Mouse (Mus musculus) neural tube, embryonic 10.5 days (tissue): ENCODE results near the gene Anapc1.
"Not testable (repeated sequence)": the region's sequence is repeated elsewhere in the genome, so short reads cannot be mapped to it uniquely, and the experiment has no call there.

Experiments used
- DNase-seq: peaks from one replicate; pipeline ENCODE4 v3.0.0-alpha.2; 2017; ENCODE audit warnings: low spot score; ENCODE audit errors: extremely low spot score

Gene Anapc1

GRCm38 (mm10) chr2:128697047-128697446, 9.9 kb upstream of the Anapc1 start:
- DNase-seq: no peak

GRCm38 (mm10) chr2:128696426-128696825, 9.2 kb upstream of the Anapc1 start:
- DNase-seq: no peak

GRCm38 (mm10) chr2:128694548-128694947, 7.4 kb upstream of the Anapc1 start:
- no peak for DNase-seq

GRCm38 (mm10) chr2:128693828-128694227, 6.6 kb upstream of the Anapc1 start:
- DNase-seq: not testable (repeated sequence)

GRCm38 (mm10) chr2:128693236-128693635, 6.0 kb upstream of the Anapc1 start:
- DNase-seq: no peak

- DNase-seq: no peak
These were observed 5.6 kb upstream of the Anapc1 start for GRCm38 (mm10) chr2:128692771-128693170.

- DNase-seq: no peak
These were observed 5.1 kb upstream of the Anapc1 start for GRCm38 (mm10) chr2:128692336-128692735.

GRCm38 (mm10) chr2:128687558-128688120, 448 bp upstream of the Anapc1 start:
- DNase-seq: no peak

GRCm38 (mm10) chr2:128680661-128681060, 6.5 kb downstream of the Anapc1 start:
- DNase-seq: no peak

- no peak for DNase-seq
These were observed 66.6 kb downstream of the Anapc1 start for GRCm38 (mm10) chr2:128620578-128620977.

- DNase-seq: no peak
These were observed 71.8 kb downstream of the Anapc1 start for GRCm38 (mm10) chr2:128615366-128615765.

GRCm38 (mm10) chr2:128613365-128613764, 73.8 kb downstream of the Anapc1 start:
- DNase-seq: no peak

GRCm38 (mm10) chr2:128612275-128612674, 74.9 kb downstream of the Anapc1 start:
- no peak for DNase-seq

GRCm38 (mm10) chr2:128611178-128611577, 76.0 kb downstream of the Anapc1 start:
- DNase-seq: no peak

GRCm38 (mm10) chr2:128609286-128609685, 77.9 kb downstream of the Anapc1 start:
- DNase-seq: no peak

- DNase-seq: no peak
These were observed 85.7 kb downstream of the Anapc1 start for GRCm38 (mm10) chr2:128601534-128601933.

GRCm38 (mm10) chr2:128592301-128592700, 94.9 kb downstream of the Anapc1 start:
- DNase-seq: no peak

GRCm38 (mm10) chr2:128590909-128591308, 96.3 kb downstream of the Anapc1 start, which contains the start of gene Spdye4c:
Gene Spdye4c, plus strand, starts transcription at chr2:128591209.
- DNase-seq: no peak

- no peak for DNase-seq
These were observed 104.3 kb downstream of the Anapc1 start for GRCm38 (mm10) chr2:128582881-128583280.

- DNase-seq: peak; percentile 84
These were observed 114.2 kb downstream of the Anapc1 start for GRCm38 (mm10) chr2:128572726-128573624.

- no peak for DNase-seq
These were observed 116.2 kb downstream of the Anapc1 start for GRCm38 (mm10) chr2:128571001-128571400.

- DNase-seq: no peak
These were observed 118.7 kb downstream of the Anapc1 start for GRCm38 (mm10) chr2:128568490-128568889.

- DNase-seq: no peak
These were observed 119.2 kb downstream of the Anapc1 start for GRCm38 (mm10) chr2:128568018-128568417.
